Mouse (Mus musculus) kidney, postnatal 25 days (tissue): ENCODE measurements at regions not wholly inside any gene's neighbourhood (a gene's known extent, or its start where the extent isn't known, plus 50 kb on each side); places are given as distances from the start of the nearest gene placed in this dataset.

Experiments
- DNase-seq, 2 experiments: peaks; one replicate each; pipeline ENCODE4 v3.0.0; 2021; ENCODE audit warnings: mixed read lengths in 2 of 2

DNA sequence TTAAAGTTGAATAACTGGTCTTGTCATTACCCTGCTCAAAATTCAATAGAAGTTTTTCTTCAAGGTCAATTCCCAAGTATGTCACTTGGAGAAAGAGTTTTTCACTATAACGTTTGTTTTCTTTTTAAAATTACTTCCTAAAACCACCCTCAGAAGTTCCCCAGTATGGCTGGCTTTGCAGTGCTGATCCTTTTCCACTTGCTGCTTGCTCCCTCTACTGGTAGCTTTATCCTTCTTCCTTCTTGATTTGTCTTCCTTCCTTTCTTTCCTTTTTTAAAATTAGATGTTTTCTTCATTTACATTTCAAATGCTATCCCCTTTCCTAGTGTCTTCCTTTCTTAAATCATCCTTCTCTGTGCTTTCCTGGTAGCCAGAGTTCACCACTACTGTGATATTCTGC lies 73.6 kb downstream of the Rtl3 start:
- peak in 1 of 2 experiments; percentile 1 for DNase-seq
